Mouse (Mus musculus): ENCODE measurements around the gene Ajuba.
"Not testable (repeated sequence)": the region's sequence is repeated elsewhere in the genome, so short reads cannot be mapped to it uniquely, and the experiment has no call there.

The Ajuba gene

DNA sequence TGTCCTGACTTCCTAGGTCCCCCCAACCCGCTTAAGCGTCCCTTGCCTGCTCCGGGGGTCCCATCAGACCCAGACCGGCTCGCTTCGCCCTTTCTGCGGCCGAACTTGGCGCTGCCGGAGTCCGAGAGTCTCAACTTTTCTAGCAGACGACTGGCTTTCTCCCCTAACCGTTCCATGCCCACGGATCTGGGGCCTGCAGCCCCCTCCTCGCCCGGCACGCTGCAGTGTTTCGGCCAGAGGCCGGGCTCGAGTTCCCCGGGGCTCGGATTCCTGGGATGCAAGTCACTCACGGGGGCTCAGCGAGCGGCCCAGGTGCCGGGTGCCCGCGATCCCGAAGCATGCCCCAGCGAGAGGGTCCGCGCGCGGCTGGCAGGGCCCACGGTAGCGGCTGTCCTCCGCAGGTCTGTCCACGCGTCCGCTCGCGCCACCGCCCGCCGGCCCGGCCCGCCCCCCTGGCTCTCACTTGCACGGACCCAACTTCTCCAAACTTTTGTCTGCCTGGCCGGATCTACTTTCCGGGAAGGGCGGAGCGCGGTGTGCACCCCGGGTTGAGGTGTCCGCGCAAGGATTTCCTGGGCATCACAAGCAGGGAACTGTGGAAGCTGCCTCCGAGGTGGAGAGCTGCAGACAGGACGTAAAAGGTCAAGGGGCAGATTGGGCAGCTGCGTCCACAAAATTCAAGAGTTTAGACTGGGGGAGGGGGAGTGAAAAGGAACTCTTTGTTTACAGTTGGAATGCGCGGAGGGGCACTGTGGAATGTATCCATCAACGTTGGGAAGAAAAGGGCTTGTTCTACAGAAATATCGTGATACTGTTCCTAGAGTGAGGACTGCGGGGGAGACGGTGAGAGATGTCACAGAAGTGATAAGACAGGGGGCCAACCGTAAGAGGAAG, at the start of gene Ajuba:
Ajuba (minus strand) TSS at position 470 of the 894 bp plus-strand sequence.
- peak; percentile 95 for DNase-seq (ENCODE audit: low spot score)

DNA sequence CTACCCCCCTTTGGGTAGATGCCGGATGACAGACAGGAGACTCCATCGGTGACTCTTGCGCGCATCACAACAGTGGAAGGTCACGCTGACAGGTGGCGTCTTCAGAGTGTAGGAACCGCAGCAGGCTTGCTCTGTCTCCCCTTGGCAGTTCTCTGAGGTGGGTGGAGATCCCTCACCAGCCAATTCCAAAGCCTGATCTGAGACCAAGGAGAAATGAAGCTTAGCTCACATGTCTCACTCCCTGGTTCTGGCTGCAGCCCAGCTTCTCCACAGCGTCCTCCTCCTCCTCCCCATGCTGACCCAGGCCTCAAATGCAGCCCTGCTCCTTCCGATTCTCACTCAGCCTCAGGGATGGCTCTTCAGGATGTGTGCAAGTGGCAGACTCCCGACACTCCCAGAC, 47.6 kb upstream of the Ajuba start:
- DNase-seq (ENCODE audit: low spot score): no peak

GRCm38 (mm10) chr14:54623334-54623733, 46.0 kb upstream of the Ajuba start:
- no peak for DNase-seq (ENCODE audit: low spot score)

DNA sequence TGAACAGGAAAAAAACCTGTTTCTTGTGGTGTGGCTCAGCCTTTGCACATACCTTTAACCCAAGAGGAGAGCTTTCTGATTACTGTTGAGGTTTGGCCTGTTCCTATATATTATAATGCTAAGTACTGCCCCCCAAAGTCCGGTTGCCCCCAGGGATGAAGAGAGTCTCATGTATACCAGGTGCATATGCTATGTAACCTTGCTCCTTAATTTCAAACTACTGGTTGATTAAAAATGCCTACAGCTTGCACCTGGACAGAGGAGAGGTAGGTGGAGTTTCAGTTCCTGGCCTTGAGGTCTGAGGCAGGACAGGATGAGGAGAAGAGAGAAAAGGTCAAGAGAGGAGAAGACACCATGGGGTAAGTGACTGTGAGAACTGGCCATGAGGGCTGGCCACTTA, 43.8 kb upstream of the Ajuba start, which contains the start of gene Psmb11:
Psmb11 (plus strand) TSS at position 301 of the 400 bp plus-strand sequence.
- no peak for DNase-seq (ENCODE audit: low spot score)

- DNase-seq (ENCODE audit: low spot score): peak; percentile 95
Observed at GRCm38 (mm10) chr14:54617897-54618365, 40.6 kb upstream of the Ajuba start, which contains the start of gene Psmb5. Gene Psmb5, minus strand, starts transcription at chr14:54618022.

DNA sequence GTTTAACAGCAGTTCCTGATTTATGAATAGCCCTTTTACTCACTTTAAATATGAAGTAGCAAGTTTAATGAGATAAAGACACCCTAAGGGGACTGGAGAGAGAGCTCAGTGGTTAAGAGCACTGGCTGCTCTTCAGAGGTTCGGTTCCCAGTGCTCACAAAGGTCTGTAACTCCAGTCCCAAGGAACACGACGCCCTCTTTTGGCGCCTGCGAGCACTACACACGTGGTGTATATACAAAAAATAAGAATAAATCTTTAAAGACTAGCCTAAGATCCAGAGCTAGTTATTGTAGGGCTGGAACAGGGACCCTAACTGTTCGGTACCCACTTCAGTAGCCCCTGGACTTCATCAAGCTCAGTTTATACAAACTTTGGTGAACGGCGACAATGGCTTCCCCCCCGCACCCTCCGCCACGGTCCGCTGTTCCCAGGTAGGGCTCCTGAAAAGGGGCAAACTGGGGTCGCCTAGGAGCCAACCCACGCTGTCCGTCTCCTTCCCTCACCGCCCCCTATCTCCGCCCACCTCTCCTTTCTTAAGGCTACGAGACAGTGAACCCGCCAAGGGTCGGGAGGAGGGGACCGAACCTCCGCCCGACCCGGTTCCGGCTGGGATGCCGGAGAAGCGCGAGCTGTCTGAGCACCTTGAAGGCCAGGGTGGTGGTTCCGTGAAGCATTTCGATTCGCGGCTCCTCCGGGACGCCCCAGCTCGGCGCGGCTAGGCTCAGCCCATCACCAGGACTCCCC, 40.0 kb upstream of the Ajuba start:
- peak; percentile 47 for DNase-seq (ENCODE audit: low spot score)

- no peak for DNase-seq (ENCODE audit: low spot score)
Observed at GRCm38 (mm10) chr14:54616226-54616825, 39.0 kb upstream of the Ajuba start.

DNA sequence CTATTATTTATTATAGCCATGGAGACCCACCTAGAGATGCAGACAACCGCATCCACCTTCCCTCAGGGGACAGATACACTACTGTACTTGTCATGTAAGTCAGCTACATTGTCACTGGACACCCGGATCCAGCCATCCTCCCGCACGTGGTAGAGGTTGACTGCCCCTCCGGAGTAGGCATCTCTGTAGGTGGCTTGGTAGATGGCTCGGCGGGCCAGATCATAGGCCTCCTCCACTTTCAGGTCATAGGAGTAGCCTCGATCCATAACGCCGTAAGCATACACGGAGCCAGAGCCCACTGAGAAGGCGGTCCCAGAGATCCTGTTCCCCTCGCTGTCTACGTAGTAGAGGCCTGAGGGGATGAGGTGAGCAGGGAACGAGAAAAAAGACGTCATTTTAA, 36.8 kb upstream of the Ajuba start:
- not testable (repeated sequence) for DNase-seq (ENCODE audit: low spot score)

- DNase-seq (ENCODE audit: low spot score): no peak
Observed at GRCm38 (mm10) chr14:54610648-54611047, 33.3 kb upstream of the Ajuba start.

DNA sequence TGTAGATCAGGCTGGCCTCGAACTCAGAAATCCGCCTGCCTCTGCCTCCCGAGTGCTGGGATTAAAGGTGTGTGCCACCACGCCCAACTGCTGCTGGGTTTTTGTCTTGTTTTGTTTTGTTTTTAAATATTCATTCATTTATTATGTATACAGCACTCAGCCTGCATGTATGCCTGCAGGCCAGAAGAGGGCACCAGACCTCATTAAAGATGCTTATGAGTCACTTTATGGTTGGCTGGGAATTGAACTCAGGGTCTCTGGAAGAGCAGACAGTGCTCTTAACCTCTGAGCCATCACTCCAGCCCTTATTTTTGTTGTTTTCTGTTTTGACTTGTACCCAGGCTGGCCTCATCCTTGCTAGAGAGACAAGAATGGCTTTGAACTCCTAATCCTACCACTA, 32.6 kb upstream of the Ajuba start:
- DNase-seq (ENCODE audit: low spot score): peak; percentile 61

DNA sequence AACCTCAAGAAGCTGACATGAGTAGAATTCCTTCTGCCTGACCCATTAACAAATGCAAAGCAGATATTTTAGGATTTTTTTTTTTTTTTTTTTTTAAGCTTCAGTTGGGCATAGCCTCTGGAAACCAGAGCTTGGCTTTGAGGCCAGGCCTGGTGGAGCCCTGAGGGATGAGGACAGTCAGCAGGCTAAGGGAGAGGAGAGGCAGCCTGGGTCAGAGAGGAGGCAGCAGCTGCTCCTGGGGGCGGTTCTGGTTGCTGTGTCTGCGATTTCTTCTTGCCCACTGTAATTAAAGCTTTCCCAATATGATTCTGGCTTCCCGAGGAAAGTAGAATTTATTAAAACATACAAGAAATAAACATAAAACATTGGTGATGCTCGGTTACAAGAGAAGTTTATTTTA, 31.9 kb upstream of the Ajuba start:
- DNase-seq (ENCODE audit: low spot score): no peak

- no peak for DNase-seq (ENCODE audit: low spot score)
Observed at GRCm38 (mm10) chr14:54607226-54607625, 29.9 kb upstream of the Ajuba start.

DNA sequence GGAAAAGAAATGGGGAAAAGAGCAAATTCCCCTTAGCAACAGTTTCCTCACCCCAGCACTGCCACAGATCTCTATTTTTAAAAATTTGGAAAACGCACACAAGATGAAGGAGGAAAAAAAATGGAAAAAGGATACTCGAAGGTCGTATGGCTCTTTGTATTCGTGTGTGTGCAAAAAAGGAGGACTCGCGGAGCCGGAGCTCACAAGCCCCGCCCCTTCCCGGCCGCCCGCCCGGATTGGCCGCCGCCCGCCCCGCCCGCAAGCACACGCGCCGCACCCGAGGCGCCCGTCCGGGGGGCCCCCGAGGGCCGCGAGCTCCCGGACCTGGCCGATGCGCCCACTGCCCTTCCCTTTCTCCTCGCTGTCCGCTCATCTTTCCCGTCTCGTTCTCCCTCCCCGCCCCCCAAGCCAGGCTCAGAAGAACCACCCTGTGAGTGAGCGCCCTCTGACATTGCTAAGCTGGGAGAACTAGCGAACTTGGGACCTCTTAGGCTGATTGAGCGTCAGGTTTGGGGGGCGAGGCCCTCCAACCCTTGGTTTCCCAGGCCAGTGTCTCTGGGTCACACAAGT, 28.5 kb upstream of the Ajuba start, which contains the start of gene 4931414P19Rik:
4931414P19Rik (minus strand) TSS at position 242 of the 570 bp plus-strand sequence.
- peak; percentile 85 for DNase-seq (ENCODE audit: low spot score)

- DNase-seq (ENCODE audit: low spot score): no peak
Observed at GRCm38 (mm10) chr14:54603686-54604085, 26.3 kb upstream of the Ajuba start.

- peak; percentile 99 for DNase-seq (ENCODE audit: low spot score)
Observed at GRCm38 (mm10) chr14:54603038-54603654, 25.8 kb upstream of the Ajuba start.

DNA sequence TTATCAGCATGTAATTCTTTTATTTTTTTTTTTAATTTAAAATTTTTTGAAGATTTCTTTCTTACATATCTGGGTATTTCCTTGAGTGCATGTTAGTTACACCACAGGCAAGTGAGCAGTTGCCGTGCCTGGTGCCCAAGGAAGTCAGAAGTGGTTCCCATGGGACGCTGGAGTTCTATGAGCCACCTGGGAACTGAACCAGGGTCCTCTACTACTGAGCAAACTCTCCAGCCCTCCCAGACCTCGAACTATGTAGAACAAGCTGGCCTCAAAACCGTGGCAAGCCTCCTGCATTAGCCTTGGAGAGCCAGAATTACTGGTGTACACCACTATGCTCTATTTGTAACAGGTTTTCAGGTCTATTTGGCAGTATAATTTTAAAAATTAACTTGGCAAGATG, 25.3 kb upstream of the Ajuba start:
- DNase-seq (ENCODE audit: low spot score): peak; percentile 50

GRCm38 (mm10) chr14:54601601-54602000, 24.2 kb upstream of the Ajuba start:
- DNase-seq (ENCODE audit: low spot score): no peak

- DNase-seq (ENCODE audit: low spot score): no peak
Observed at GRCm38 (mm10) chr14:54597084-54597483, 19.7 kb upstream of the Ajuba start.

GRCm38 (mm10) chr14:54594631-54595414, 17.5 kb upstream of the Ajuba start:
- no peak for DNase-seq (ENCODE audit: low spot score)

DNA sequence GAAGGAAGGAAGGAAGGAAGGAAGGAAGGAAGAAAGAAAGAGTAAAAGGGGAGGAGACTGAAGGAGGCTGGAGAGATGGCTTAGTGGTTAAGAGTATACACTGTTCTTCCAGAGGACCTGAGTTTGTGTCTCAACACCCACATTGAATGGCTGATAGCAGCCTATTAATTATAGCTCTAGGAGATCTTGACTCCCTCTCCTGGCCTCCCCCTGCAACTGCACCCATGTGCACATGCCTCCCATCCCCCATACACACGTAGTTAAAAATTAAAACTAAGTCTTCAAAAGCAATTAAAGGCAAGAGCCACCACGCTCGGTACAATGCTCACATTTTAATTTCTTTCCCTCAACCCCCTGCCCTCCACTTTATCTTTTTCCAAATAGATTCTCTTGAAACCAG, 16.7 kb upstream of the Ajuba start:
- no peak for DNase-seq (ENCODE audit: low spot score)

Data from embryo, embryonic 10.5 days (tissue).